Mouse (Mus musculus) kidney, adult 9 months (tissue): ENCODE data around the gene Col23a1.
"Not testable (repeated sequence)": the region's sequence is repeated elsewhere in the genome, so short reads cannot be mapped to it uniquely, and the experiment has no call there.

Experiments
- DNase-seq: peaks from one replicate; pipeline ENCODE4 v3.0.0; 2022

The Col23a1 gene

GRCm38 (mm10) chr11:51595459-51596083, 305.9 kb downstream of the Col23a1 start:
- no peak for DNase-seq

GRCm38 (mm10) chr11:51597553-51597952, 307.8 kb downstream of the Col23a1 start:
- no peak for DNase-seq

- no peak for DNase-seq
Measured at GRCm38 (mm10) chr11:51602253-51602652, 312.5 kb downstream of the Col23a1 start.

- peak; percentile 95 for DNase-seq
Measured at GRCm38 (mm10) chr11:51605602-51606446, 316.1 kb downstream of the Col23a1 start.

GRCm38 (mm10) chr11:51606447-51607095, 316.9 kb downstream of the Col23a1 start, which contains the start of gene Hnrnpab:
Hnrnpab (minus strand) TSS chr11:51606847.
- DNase-seq: peak; percentile 99

GRCm38 (mm10) chr11:51607096-51607738, 317.5 kb downstream of the Col23a1 start:
- DNase-seq: no peak

GRCm38 (mm10) chr11:51609266-51609909, 319.7 kb downstream of the Col23a1 start:
- DNase-seq: no peak

GRCm38 (mm10) chr11:51609940-51610339, 320.2 kb downstream of the Col23a1 start:
- not testable (repeated sequence) for DNase-seq

GRCm38 (mm10) chr11:51614256-51614655, 324.5 kb downstream of the Col23a1 start:
- no peak for DNase-seq

GRCm38 (mm10) chr11:51615129-51615528, 325.4 kb downstream of the Col23a1 start:
- peak; percentile 44 for DNase-seq

- peak; percentile 84 for DNase-seq
Measured at GRCm38 (mm10) chr11:51615601-51616000, 325.9 kb downstream of the Col23a1 start.

- DNase-seq: not testable (repeated sequence)
Measured at GRCm38 (mm10) chr11:51616113-51616512, 326.4 kb downstream of the Col23a1 start.

GRCm38 (mm10) chr11:51617693-51618092, 328.0 kb downstream of the Col23a1 start:
- peak; percentile 89 for DNase-seq

GRCm38 (mm10) chr11:51618894-51619408, 329.2 kb downstream of the Col23a1 start:
- no peak for DNase-seq

GRCm38 (mm10) chr11:51619409-51620060, 329.8 kb downstream of the Col23a1 start, which contains the start of gene Nhp2:
Nhp2 (plus strand) TSS chr11:51619735.
- DNase-seq: peak; percentile 100

GRCm38 (mm10) chr11:51620084-51620483, 330.4 kb downstream of the Col23a1 start:
- DNase-seq: no peak

- peak; percentile 68 for DNase-seq
Measured at GRCm38 (mm10) chr11:51621776-51622175, 332.1 kb downstream of the Col23a1 start.

GRCm38 (mm10) chr11:51622971-51623491, 333.3 kb downstream of the Col23a1 start:
- no peak for DNase-seq

GRCm38 (mm10) chr11:51625187-51625820, 335.6 kb downstream of the Col23a1 start:
- DNase-seq: no peak

GRCm38 (mm10) chr11:51627425-51627824, 337.7 kb downstream of the Col23a1 start:
- DNase-seq: no peak

GRCm38 (mm10) chr11:51627907-51628306, 338.2 kb downstream of the Col23a1 start:
- DNase-seq: no peak
